Mouse (Mus musculus) frontal cortex, postnatal 36 days (tissue): Measurements from ENCODE around the gene Glmn.

Source experiments
- DNase-seq, 2 experiments: peaks; one replicate each; pipeline ENCODE4 v3.0.0; 2022; ENCODE audit warnings: low spot score in 2 of 2

Gene Glmn

GRCm38 (mm10) chr5:107597301-107598077, at the start of gene Glmn, which contains the start of gene Rpap2:
Gene Glmn, minus strand, starts transcription at chr5:107597888.
Gene Rpap2, plus strand, starts transcription at chr5:107597373.
- DNase-seq = peak; percentile 86

DNA sequence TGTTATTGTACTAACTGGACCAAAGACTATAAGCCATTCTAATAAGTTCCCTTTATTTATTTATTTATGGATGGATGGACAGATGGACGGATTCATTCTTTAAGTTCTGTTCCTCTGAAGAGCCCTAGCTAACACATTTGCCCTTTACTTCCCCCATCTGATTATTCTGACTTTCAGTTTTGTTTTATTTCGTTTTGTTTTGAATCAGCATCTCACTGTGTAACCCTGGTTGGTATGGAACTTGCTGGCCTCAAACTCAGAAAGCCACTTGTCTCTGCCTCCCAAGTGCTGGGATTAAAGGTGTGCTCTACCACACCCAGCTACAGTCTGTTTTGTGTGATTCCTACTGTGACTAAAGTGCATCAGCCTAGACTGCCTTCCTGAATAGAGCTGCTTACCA, 48.2 kb upstream of the Glmn start:
- DNase-seq = no peak

DNA sequence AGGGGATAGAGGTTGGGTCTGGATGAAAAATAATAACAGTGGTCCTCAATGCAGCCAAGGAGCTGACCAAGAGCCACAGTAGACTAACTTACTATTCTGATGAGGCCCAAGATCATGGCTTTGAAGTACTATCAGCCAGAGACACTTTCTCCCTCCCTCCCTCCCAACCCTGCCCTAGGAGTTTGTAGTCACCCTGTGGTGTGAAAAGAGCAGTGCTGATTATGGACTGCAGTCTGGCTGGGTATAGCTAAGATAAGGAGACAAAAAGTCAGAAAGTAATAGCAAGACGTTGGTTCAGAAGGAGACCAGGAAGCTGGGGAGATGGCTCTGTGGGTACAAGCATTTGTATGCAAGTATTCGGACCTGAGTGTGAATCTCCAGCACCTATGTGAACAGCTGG, 46.9 kb upstream of the Glmn start:
- no peak for DNase-seq

- peak in 1 of 2 experiments; percentile 4 for DNase-seq
Observed at GRCm38 (mm10) chr5:107638366-107638765, 40.7 kb upstream of the Glmn start.

GRCm38 (mm10) chr5:107637106-107637505, 39.4 kb upstream of the Glmn start:
- DNase-seq = no peak

DNA sequence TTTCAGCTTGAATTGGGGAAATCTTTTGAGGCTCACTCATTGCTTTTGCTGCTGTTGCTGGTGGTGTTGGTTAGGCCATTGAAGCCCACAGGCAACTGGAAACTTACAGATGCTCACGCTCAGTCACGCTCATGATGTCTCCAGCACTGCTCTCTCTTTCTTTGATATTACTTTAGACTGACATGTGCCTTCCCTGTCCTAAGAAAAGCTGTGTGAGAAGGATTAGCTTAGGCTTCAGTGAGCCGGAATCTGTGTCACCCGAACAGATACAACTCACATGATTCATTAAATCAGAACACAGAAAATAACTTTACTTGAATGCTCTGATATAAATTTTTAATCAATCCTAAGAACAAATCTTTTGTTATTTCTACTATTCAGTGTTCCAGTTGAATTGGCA, 36.0 kb upstream of the Glmn start:
- no peak for DNase-seq

- no peak for DNase-seq
Observed at GRCm38 (mm10) chr5:107621327-107621726, 23.6 kb upstream of the Glmn start.

- DNase-seq = no peak
Observed at GRCm38 (mm10) chr5:107617986-107618385, 20.3 kb upstream of the Glmn start.

GRCm38 (mm10) chr5:107611224-107611623, 13.5 kb upstream of the Glmn start:
- peak; percentile 46 to 73 for DNase-seq

DNA sequence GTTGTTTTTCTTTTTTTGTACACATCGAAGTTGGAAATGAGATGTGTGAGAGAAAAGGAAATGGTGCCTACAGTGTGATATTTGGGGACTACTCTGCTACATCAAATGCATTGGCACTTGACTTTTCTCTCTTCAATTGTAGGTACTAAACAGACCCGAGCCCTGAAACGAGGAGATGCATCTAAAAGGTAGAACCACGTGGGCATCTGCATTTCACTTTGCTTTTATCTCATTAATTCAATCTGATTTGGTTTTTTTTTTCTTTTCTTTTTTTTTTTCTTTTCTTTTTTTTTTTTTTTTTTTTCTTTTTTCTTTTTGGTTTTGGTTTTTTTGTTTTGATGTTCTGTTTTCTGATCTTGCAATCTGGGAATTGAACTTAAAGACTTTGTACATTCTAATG, 692 bp upstream of the Glmn start:
- no peak for DNase-seq

DNA sequence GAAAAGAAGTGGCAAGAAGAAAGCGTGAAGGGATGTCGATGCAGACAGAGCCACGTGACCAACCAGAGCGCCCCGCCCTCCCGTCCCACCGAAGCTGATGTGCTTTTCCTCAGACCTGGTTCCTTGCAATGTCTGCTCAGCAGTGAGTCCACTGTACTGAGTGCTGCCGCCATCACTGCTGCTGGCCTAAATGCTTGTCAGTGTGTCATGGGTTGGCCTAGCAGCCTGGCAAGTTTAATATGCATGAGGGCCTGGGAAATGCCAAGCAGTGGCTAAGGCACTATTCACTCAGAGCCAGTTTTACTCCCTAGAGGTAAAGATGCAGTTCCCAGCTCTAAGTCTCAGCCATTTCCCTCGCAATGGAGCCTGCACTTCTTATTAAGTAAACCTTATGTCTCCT, 28.5 kb downstream of the Glmn start:
- peak in 1 of 2 experiments; percentile 16 for DNase-seq

DNA sequence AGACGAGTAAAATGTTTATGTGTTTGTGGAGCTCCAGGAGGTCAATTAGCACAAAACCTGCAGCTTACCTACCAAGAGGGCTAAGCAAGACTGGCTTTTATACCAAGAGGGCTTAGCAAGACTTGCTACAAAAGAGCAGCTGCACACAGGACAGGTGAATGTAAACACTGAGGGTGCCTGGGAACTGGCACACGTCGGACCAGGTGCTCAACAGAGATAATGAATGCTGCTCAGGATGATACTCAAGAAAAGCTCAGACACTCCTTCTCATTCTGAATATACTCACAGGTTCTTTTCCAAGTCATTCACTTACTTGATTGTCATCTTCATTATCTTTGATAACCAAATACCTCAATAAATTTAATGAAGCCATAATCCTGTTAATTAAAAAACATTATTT, 40.7 kb downstream of the Glmn start:
- no peak for DNase-seq

- no peak for DNase-seq
Observed at GRCm38 (mm10) chr5:107554336-107554735, 43.4 kb downstream of the Glmn start.

- no peak for DNase-seq
Observed at GRCm38 (mm10) chr5:107548444-107548843, 49.2 kb downstream of the Glmn start.

DNA sequence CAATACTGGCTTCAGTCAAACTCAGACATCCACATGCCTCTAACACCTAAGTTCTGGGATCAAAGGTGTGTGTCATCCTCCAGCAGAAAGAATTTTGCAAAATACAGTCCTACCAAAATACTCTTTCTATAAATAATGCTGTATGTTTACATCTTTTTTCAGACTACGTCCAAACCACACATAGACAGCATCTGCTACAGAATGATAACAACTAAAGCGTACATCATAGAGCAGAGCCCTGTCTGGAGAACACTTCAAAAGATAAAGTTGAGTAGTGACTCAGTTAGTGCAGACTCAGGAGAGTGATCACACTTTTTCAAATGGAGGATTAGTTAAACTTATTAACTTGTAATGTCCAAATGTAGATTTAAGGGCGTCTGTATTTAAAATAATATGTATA, 49.7 kb downstream of the Glmn start:
- no peak for DNase-seq

DNA sequence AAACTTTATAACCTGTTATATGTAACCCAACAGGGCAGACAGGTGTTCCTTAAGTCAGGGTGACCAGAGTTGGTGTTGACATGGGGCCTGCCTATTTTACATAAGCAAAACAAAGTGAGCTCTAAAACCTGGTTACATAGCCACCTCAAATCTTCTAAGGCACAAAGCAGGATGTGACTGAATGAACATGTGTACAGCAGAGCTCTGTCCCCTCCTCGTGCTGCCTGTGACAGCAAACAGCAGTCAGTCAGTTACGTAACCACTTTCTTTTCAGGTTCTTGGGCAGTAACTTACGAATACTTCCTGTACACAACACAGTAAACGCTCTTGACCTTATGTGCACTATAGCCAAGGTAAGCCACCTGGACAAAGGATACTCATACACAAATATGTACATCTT, 51.8 kb downstream of the Glmn start:
- no peak for DNase-seq

DNA sequence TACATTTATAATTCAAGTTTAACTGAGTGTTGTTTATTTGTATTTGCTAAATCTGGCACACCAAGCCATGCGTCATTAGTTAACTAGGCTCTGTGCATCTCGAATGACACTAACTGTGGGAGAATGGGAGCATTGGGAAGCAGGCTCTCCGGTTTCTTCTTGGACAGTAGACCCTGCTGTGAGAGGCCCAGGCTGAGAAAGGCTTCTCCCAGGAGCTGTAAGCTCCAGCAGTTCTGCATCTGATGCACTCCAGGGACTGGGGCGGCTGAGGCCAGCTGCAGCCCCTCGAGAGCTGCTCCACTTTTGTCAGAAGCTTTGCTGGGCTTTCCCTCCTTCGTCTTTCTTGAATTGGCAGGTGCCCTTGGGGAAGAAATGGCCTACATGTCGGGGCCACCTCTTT, 56.0 kb downstream of the Glmn start:
- DNase-seq = no peak

- no peak for DNase-seq
Observed at GRCm38 (mm10) chr5:107534581-107534980, 63.1 kb downstream of the Glmn start, which contains the start of gene 1700028K03Rik. Gene 1700028K03Rik, plus strand, starts transcription at chr5:107534709.

DNA sequence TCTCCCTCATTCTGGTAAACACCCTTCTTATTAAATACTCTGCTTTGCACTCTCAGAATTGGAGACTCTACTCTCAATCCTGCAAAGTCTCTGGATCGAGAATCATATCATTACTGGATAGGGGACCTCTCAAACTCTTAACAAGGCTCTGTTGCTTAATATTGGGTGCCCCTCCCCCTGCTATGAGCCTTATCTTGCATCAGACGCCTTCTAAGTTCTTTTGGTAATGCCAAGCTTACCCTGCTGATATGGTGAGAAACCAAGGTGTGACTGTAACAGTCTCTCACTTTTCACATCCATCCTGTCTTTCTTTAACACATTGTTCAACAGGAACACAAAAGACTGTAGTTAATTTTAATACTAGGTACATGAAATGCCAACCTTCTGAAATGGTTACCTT, 64.1 kb downstream of the Glmn start:
- DNase-seq = no peak

- no peak for DNase-seq
Observed at GRCm38 (mm10) chr5:107528856-107529255, 68.8 kb downstream of the Glmn start.

DNA sequence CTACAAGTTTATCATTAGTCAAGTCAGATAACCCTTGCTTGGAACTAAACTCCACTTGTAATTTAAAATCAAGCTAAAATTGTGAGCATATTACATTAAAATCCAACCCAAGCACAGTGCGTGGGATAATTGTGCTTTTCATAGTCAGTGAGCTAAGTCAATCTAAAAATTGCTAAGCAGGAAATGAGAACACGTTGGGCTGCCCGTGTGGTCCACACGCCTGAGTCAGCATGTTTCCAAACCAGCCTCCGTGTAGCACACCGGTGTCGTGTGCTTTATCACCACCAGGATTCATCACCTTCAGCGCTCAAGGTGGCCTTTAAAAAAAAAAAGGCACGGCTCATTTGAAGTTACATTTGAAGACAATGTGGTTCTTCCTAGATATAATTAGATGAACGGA, 73.4 kb downstream of the Glmn start:
- peak in 1 of 2 experiments; percentile 74 for DNase-seq

DNA sequence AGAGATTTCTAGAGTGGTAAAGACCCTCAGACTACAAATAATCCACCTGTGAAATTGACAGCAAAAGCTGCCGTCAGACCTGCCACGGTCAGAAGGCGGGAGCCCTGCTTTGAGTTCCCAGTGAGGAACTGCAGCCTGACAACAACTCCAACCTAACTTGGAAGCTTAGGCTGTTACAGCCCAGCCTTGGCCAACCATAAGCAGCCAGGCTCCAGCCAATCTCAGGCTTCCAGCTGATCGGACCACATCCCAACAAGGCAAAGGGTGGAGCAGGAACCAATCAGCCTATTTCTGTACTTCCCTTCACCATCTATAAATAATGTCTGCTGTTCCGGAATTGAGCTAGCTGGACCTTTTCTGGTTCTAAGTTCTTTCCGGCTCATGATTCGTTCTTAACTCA, 75.8 kb downstream of the Glmn start:
- DNase-seq = peak in 1 of 2 experiments; percentile 68

GRCm38 (mm10) chr5:107521386-107521785, 76.3 kb downstream of the Glmn start:
- DNase-seq = no peak

DNA sequence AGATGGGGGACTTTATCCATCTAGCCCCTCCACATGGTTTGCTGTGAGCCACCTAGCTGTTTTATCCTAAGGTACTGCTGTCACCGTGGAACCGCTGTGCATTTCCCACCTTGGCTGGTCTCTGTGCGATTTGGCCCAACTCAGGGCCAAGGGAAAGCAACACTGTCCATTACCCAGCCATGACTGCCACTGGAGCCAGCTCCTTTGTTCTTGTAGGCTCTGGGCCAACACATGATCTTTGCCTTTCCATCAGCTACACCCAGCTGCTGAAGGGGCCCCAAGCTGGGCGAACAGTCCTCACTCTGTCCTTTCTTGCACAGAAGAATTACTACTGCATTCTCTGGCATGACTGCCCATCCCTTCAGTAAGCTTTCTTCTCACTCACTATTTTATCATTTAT, 79.1 kb downstream of the Glmn start:
- no peak for DNase-seq
